Mouse (Mus musculus) cerebellum, adult 8-10 months (tissue): ENCODE measurements at regions not wholly inside any gene's neighbourhood (a gene's known extent, or its start where the extent isn't known, plus 50 kb on each side); places are given as distances from the start of the nearest gene placed in this dataset.
A peak's percentile ranks its signal among the peaks of the same experiment; 100 is the strongest.
"Not testable (repeated sequence)": the region's sequence is repeated elsewhere in the genome, so short reads cannot be mapped to it uniquely, and the experiment has no call there.

Experiments
- DNase-seq: peaks from one replicate; pipeline ENCODE4 v3.0.0; 2022

DNA sequence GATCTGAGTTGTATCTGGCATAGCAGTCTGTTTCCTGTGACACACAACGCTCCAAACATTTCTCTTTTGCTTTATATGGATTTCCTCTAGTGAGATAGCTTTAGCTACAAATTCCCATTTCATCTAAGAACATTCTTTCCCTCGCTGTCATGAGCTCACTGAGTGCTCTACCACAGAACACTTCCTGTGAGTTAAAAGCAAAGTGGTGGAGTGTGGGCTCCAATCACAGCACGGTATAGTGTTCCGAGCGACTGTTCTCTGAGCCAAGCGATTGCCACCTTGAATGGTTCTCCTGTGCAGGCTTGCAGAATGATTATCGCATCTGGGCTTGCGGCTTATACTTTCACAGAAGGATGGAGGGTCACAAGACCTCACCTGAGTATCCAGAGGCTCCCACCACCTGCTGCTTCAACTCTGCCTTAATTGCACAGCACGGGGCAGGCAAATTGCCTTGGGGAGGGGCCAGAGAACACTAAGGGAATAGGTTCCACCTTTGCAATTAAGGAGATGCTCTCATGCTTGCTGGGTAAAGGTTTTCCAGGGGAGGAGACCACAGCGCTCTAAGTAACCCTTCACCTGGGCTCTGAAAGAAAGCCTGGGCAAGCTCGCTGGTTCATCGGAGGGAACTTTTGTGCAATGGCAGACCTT lies 477.7 kb downstream of the Zfp704 start:
- no peak for DNase-seq

DNA sequence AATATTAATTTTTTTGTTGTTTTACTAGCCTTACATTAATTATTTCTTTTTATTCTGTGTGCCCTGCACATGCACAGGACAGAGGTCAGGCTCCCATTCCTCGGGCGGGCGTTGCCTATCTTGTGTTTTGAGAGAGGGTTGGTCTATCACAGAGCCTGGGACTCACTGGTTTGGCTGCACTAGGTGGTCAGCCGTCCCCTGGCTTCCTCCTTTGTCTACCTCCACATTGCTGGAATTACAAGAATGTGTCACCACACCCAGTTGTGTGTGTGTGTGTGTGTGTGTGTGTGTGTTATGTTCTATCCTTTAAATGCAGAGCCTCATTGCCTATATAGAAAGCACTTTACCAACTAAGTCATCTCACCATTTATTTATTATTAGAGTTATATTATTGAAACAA lies 478.5 kb downstream of the Zfp704 start:
- no peak for DNase-seq

DNA sequence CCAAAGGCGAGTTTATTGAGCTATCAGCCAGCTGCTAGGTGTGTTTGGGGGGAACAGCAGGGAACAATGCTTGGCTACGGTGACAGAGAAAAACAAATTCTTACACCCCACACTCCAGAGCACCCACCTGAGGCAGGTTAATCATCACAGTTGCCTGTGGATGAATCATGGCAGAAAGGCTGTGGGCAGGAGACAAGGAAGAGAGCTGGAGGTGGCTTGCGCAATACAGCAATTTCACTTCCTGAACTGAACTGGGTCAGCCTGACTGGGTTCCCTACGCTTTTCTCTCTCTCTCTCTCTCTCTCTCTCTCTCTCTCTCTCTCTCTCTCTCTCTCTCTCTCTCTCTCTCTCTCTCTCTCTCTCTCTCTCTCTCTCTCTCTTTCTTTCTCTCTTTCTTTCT lies 481.5 kb downstream of the Zfp704 start:
- DNase-seq, result no peak

DNA sequence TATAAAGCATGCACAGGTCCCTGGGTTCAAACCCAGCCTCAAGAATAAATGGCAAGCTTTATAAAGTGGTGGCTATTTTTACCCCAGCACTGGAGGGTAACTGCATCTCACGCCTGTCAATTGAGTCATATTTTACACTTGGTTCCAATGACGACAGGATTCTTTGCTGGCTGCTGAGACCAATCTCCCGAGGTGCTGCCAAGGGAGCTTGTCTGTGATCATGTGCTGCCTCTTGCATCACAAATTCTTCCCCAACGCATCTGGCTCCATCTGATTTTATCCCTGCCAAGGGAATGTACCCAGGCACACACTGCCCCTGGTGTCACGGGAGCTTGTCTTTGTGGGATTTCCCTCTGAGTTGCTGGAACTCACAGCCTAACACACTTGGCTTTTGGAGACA lies 486.8 kb downstream of the Zfp704 start:
- DNase-seq, result no peak

DNA sequence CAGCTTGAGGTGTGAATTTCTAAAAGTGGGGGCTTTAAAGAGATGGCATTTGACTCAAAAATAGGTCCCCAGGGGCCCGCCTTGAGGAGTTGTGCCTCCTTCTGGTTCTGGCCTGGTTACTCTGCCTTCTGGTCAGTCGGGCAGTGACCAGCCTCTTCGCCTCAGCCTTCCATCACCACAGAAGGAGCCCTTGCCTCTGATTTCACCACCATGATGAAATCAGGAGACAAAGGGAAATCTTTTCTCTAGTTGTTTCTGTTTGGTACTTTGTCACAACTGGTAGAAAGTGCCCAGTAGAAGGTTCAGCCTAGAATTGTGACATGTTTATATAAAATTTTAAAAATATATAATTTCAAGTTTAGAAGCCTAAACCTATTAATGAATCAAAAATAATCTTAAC lies 492.0 kb downstream of the Zfp704 start:
- DNase-seq, result no peak

DNA sequence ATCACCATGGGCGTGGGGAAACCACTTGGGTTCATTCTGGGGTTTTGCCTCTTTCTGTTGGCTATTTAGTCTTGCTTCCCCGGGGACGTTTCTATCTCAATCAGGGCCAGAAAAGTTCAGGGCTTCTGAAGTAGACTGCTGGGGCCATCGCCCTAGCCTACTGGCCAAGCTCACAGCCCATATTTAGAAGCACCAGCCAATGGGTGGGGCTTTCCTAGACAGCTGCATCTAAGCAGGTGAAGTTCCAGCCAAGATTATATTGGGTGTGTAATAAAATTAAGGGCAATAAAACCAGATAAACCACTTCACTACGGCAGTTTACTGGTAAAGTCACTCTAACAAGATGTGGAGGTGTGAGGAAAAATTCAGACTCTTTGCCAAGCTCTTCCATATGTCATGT lies 496.5 kb downstream of the Zfp704 start:
- DNase-seq, result no peak

DNA sequence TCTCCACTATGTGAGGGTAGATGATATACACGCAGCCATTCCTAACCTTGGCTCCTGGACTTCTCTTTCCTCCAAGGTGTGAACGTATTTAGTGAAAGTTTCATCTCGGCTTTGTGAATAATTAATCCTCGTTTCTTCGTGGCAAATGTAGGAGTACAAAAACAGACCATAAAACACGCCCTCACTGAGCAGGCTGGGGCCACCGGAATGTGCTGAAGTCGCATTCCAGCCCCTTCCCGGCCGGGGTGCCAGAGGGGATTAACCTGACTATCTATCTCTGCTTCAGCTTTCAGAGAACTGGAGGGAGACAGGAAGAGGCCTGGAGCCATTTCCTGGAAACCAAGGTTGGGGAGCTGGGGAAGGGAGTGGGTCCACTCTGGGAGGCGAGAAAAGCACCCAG lies 499.1 kb downstream of the Zfp704 start:
- no peak for DNase-seq

DNA sequence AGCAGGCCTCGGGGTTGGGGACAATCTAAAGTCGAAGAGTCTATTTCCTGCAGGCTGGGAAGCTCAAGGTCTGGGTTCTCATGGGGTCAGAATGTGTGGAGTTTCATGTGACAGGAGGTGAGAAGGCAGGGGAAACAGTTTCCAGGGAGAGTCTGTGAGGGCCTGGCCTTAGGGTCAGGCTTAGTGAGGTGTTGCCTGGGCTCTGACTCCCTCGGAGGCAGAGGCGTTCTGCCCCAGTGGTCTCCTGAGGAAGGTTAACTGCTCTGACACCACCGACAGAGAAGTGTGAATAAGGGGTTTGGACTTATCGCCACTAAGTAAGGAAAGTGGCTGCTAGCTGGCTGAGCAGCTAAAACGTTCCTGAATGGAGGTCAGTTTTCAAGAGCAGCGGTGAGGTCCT lies 499.9 kb downstream of the Zfp704 start:
- no peak for DNase-seq

DNA sequence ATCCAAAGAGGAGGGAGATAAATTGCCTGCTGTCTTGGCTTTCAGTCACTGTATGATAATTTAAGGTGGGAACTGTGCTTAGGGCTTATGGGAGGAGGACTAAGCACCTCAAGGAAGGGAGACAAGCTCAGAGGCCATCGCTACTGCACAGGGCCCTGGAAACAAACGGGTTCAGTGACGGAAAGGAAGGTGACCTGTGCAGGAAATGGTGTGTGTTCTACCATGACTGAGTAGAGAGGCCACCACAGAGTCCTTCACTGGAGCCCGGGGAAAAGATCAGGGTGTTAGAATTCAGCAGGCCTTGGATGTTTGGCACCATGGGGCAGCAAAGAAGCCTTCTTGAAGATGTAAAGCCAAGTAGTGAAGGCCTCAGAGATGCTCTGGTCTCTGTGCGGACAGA lies 500.4 kb downstream of the Zfp704 start:
- no peak for DNase-seq

DNA sequence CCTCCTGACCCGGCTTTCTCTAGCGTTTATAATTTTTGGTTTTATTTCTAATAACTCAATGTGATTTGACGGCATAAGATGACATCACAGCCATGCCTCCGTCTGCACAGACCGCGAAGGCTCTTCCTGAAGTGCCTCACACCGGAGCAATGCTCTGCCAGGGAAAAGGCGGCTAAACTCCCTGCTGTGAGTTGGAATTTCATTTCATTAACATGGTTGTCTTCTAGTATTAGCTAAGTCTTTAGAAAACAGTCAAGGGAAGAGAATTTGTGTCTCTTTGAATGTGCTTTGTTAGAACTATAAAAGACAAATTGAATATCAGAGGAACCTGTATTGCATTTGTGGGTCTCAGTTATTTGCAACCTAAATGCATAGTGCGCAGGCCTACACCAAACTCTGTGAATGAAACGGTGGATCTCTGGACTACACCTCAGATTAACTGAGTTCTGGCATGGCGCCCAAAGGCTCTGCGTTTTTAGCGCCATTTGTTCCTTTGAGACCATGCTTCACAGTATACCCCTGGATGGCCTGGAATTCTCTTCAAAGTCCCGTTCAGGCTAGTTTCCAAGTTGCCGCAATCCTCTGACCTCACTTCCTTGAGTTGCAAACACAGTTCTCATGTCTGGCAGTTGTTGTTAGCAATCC lies 502.0 kb downstream of the Zfp704 start:
- no peak for DNase-seq

DNA sequence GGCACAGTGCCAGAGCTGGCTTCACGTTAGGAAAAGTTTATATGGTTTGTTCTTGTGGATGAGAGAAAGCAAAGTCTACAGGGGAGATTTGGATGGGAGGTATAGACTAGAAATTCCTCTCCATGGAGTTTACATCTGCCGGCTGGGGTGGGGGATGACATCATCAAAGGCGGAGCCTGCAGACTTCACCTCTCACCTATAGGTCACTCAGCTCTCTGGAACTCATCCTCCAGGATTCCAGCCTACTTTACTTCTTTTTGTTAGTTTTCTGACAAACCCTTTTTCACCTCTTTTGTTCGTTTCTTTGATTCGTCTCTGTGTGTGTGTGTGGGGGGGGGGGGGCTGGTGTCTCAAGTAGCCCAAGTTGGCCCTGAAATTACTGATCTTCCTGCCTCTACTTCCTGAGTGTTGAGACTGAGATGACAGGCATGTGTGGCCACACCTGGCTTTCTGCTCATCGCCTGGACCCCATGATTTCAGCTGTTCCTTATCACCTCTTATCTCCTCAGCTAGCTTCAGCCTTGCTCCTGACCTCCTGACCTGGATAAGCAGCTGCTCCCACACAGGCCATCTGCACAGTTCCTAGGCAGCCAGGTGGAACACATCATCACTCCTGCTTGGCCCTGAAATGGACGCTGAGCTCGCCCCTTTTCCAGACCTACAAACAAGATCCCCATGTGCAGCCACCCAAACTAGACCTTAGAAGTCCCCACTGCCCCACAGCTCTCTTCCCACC lies 504.5 kb downstream of the Zfp704 start:
- DNase-seq, result no peak

DNA sequence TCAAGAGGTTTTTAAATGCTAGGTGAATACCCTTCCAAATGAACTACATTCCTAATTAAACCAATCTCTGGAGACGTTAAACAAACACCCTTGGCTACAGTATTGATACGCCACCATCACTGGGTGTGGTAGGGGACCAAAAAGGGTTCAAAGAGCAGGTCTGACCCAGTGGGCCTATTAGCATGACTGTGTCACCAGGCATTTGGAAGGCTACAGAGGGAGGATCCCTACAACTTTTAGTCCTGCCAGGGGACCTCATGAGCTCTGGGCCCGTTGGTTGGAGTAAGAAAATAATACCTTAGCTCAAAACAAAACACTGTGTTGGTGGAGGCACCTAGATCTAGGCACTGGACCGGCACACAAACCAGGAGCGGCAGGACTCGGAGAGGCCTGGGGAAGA lies 506.4 kb downstream of the Zfp704 start:
- DNase-seq, result no peak

DNA sequence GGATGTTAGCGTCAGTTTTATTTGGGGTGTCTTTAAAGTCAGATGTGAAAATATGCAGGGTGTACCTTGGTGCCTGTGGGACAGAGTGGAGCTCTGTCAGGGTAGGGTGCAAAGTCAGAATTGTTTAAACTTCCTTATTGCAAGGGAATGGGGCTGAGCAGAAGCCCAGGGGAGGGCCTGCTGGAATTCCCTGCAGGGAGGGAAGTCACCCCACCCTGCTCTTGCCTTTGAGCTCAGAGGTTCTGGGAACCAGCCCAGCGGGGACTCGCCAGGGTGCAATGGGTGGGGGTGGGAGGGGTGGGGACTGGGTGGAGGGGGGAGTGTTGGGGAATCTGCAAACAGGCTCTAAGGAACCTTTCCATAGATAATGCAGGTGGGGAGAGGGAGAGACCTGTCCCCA lies 508.6 kb downstream of the Zfp704 start:
- DNase-seq, result no peak

DNA sequence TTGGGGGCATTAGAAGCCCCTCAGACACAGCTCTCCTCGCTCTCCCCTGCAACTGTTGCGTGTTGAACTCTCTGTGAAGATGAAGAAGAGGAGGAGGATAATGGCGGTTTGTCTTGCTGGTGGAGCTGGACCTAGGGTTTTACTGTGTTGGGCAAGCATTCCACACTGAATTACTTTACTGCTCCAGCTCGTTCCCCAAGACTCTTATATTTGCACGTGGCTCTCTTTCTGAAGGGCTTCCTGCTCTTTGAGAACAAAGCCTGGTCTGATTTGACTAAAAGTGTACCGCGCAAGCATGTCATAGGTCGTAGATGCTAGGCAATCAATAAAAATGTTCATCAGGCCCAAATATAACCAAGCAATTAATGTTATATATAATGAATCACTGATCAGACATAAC lies 509.1 kb downstream of the Zfp704 start:
- no peak for DNase-seq

DNA sequence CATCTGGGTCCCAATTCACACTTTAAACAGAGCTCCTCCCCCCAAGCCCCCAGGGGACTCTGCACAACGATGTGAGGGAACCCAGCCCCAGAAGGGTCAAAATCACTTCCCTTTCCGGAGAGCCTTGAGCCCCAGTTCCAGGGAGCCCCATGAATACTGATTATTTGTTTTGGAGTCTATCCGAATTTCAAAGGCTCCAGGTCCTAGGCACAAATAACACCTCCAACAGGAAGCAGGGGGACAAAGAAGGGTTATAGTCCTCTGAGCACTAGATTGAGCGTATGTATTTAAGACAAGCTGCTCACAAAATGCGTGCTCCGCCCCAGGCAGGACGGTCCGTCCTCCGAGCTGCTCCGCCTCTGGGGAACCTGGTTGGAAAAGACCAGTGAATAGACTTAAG lies 511.4 kb downstream of the Zfp704 start:
- DNase-seq, result no peak

DNA sequence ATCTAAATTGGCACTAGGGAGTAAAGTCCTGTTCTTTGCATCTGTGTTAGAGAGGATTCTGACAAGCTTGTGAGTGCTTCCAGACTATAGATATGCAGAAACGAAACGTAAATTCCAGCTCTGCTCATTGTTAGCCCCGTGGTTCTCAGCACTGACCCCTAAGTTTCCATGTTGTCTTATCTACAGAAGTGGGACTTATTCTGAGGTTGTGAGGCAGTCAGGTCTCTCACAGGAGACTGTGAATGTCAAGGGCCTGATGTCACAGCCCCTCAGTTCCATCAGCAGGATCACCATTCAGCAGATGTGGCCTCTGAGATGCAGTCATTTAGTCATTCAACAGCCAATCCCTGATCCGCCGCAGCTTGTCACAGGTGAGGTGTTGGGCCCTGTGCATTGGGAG lies 525.8 kb downstream of the Zfp704 start:
- DNase-seq, result no peak

DNA sequence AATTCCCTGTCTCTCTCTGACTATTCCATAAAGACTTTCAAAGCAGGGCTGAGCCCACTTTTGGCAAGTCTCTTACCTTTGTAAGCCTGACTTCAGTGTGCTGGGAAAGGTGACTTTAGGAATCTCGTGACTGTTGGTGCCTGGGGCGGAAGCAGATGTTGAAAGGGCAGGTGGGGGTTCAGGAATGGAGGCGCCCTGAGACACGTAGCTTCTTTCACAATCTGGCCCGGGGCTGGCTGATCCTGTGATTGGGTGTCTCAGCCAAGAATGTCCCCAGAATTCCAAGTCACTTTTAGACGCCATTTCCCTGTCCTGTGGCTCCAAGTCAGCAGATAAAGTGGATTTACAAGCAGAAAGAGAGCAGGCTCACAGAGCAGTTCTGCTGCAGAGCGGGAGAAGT lies 527.8 kb downstream of the Zfp704 start:
- no peak for DNase-seq

DNA sequence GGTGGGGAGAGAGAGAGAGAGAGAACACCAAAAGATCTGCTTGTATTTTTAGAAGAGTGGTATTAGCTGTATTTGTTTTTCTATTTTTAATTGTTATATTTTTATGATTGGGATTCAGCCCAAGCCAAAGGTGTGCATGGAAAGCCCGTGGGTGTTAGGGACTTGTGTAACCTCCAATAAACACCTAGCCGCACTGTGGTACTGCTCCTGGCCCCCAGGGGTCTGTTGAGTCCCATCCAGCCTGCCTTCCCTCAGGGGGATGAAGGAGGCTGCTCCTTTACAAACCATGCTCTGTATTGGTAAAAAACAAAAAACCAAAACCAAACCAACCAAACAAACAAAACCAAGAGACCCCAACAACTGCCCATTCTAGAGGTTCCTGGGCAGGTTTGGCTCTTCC lies 531.7 kb downstream of the Zfp704 start:
- DNase-seq, result no peak

DNA sequence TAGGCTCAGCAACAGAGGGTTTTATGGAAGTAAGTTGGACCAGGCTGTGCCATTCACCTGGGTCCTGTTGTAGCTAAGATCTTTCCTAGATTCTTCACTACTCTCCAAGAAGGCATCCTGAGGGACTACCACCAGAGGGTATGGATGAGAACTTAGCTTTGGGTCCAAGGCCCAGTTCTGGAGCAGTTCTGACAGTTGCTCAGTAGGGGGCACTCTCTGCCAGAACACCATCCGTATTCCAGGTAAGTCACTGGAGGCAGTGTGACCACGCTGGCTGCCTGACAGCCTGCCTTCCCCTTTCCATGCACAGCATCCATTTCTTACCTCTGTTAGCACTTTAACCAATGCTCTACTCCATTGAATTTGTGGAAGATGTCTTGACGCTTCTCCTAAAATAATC lies 533.2 kb downstream of the Zfp704 start:
- DNase-seq, result peak; percentile 45

DNA sequence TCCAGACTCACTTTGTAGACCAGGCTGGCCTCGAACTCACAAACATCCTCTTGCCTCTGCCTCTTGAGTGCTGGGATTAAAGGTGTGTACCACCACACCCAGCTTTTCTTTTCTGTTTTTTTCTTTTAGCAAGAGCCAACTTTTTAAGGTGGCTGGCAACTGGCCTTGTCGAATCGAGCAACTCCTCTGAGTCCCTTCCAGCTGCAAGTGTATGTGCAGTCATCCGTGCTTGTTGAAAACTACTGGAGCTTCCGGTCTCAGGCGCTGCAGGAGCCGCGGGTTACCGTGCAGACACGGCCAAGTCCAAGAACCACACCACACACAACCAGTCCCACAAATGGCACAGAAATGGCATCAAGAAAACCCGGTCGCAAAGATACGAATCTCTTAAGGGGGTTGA lies 537.4 kb downstream of the Zfp704 start:
- not testable (repeated sequence) for DNase-seq

DNA sequence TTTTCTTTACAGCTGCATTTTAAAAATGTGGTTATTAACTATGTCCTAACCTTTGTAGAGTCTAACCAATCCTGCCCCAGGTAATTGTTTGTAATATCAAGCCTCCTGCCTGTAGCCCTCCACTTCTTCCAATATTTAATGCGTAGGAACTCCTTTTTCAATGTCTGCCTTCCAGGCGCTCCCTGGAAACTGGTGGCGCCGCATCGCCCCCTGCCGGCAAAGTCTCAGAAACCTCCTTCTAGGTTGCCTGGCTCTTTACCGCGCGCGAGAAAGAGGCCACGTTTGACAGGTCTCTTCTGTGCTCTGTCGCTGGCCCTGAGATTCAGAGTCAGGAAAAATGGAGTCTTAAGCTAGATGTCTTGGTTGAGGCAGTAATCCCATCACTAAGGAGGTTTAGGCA lies 542.8 kb downstream of the Zfp704 start:
- DNase-seq, result peak; percentile 89

DNA sequence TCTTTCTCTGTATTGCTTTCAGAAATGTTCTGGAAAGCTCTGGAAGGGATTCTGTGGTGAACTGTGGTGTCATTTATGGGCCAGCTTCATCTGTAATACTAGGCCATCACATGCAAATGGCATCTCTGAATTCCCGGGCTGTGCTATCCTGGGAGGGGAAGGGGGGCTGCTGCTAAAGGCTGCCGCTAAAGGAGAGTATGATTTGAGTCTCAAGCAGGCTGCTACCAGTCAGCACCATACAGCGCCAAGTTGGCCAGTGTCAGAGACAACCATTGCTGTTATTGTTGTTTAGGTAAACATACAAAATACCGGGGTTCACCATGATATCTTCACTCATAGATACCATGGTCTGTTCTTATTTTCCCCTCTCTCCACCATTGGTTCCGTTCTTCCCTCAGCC lies 543.5 kb downstream of the Zfp704 start:
- no peak for DNase-seq

DNA sequence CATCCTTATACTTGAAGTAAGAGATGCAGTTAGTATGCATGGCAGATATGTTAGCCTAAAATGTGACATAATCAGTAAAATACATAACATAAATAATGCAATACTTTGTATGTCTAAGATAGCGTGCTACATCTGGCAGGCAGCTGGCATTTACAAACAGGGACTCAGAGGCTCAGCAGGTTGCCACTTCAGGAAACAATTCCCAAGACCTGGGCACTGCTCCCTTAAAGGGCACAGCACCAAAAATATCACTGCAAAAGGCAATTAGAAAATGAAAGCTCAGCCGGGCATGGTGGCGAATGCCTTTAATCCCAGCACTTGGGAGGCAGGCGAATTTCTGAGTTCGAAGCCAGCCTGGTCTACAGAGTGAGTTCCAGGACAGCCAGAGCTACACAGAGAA lies 544.0 kb downstream of the Zfp704 start:
- no peak for DNase-seq

DNA sequence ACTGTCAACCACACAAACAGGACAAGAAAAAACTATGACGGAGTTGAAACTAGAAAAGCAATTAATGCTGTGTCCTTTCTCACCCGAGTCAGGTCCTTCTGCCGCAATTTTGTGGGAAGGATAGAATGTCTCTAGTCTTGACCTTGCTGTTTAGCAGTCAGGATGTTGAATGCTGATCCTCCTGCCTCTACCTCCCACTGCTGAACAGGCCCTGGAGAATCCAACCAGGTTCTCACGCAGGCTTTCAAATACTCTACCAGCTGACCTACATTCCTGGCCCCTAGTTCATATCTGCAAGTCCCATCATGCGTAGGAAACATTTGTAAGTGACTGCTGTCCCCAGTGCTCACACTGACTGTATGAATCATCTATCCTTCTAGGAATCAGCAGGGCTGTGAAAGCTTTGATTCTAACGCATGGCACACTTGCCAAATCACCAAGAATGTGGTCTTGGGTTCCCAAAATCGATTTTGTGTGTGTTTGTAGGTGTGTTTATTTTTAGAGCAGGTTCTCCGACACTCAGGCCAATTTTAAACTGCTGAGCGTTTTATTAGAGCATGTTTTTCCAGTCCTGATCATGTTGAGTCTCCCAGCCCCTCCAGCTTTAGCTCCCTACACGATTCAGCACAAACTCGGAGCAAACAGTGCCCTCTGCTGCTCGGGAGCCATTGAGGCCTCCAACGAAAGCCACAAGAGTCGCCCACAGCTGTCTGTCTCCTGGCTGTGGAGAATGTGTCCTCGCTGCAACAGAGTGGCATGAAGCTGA lies 545.4 kb downstream of the Zfp704 start:
- DNase-seq, result peak; percentile 33
